Mouse (Mus musculus): ENCODE results near the gene Lrrc4. TPM values are rescaled to one million over a fixed set of nuclear protein-coding genes. Genes with fewer than 3 reads are reported as not detected.

The Lrrc4 gene
- polyA plus RNA-seq, 1 experiment: 0.32 TPM

- TF ChIP-seq CTCF (IDR thresholded peaks at IDR 0.05; ENCODE audit: control insufficient read depth, insufficient read depth, insufficient read length): no peak
- no peak for TF ChIP-seq FOSL1 (IDR thresholded peaks at IDR 0.05; ENCODE audit: insufficient read depth, low read length, poor library complexity, severe bottlenecking)
- no peak for TF ChIP-seq MYOG (IDR thresholded peaks at IDR 0.05; ENCODE audit: control insufficient read depth, extremely low read depth, insufficient read length)
- TF ChIP-seq CEBPB (IDR thresholded peaks at IDR 0.05; ENCODE audit: low read depth): no peak
- TF ChIP-seq MYOD1 (IDR thresholded peaks at IDR 0.05; ENCODE audit: control insufficient read depth, insufficient read length, low read depth): no peak
- TF ChIP-seq MAX (IDR thresholded peaks at IDR 0.05): no peak
- TF ChIP-seq USF1 (IDR thresholded peaks at IDR 0.05; ENCODE audit: low read depth): no peak
- Histone ChIP-seq H3K27me3 (ENCODE audit: control insufficient read depth, insufficient read depth, insufficient read length) (no peaks in the 10 kb centered on the region), H3ac (ENCODE audit: control insufficient read depth, insufficient read length, low read depth) (no peak overlapping the region), H3K79me2 (ENCODE audit: control insufficient read depth, insufficient read depth) (no peaks in the 10 kb centered on the region), H3K4me3 (ENCODE audit: insufficient read depth, poor library complexity, severe bottlenecking) (no peak overlapping the region), H3K36me3 (ENCODE audit: control insufficient read depth, insufficient read depth) (peaks cover 39% of the 10 kb centered on the region), H3K79me3 (ENCODE audit: low read depth) (no peaks in the 10 kb centered on the region)
These were observed 75.1 kb downstream of the Lrrc4 start for GRCm38 (mm10) chr6:28756306-28757018.

- Histone ChIP-seq H3K4me3 (ENCODE audit: insufficient read depth, poor library complexity, severe bottlenecking) (no peak overlapping the region), H3K27me3 (ENCODE audit: control insufficient read depth, insufficient read depth, insufficient read length) (no peaks in the 10 kb centered on the region), H3K79me3 (ENCODE audit: low read depth) (no peaks in the 10 kb centered on the region), H3ac (ENCODE audit: control insufficient read depth, insufficient read length, low read depth) (no peak overlapping the region), H3K79me2 (ENCODE audit: control insufficient read depth, insufficient read depth) (no peaks in the 10 kb centered on the region), H3K36me3 (ENCODE audit: control insufficient read depth, insufficient read depth) (peaks cover 51% of the 10 kb centered on the region)
- no peak for TF ChIP-seq MYOD1 (IDR thresholded peaks at IDR 0.05; ENCODE audit: control insufficient read depth, insufficient read length, low read depth)
- no peak for TF ChIP-seq MYOG (IDR thresholded peaks at IDR 0.05; ENCODE audit: control insufficient read depth, extremely low read depth, insufficient read length)
- TF ChIP-seq FOSL1 (IDR thresholded peaks at IDR 0.05; ENCODE audit: insufficient read depth, low read length, poor library complexity, severe bottlenecking): no peak
- no peak for TF ChIP-seq MAX (IDR thresholded peaks at IDR 0.05)
- TF ChIP-seq CTCF (IDR thresholded peaks at IDR 0.05; ENCODE audit: control insufficient read depth, insufficient read depth, insufficient read length): no peak
These were observed 77.2 kb downstream of the Lrrc4 start for GRCm38 (mm10) chr6:28754127-28754898.

- no peak overlapping the region for H3K4me3 ChIP-seq (ENCODE audit: insufficient read depth, poor library complexity, severe bottlenecking)
- H3K79me3 ChIP-seq (ENCODE audit: low read depth): no peaks in the 10 kb centered on the region
- H3K27me3 ChIP-seq (ENCODE audit: control insufficient read depth, insufficient read depth, insufficient read length): no peaks in the 10 kb centered on the region
- no peak for TF ChIP-seq USF1 (IDR thresholded peaks at IDR 0.05; ENCODE audit: low read depth)
- TF ChIP-seq MYOG (IDR thresholded peaks at IDR 0.05; ENCODE audit: control insufficient read depth, extremely low read depth, insufficient read length): no peak
- TF ChIP-seq FOSL1 (IDR thresholded peaks at IDR 0.05; ENCODE audit: insufficient read depth, low read length, poor library complexity, severe bottlenecking): no peak
- no peak for TF ChIP-seq MYOD1 (IDR thresholded peaks at IDR 0.05; ENCODE audit: control insufficient read depth, insufficient read length, low read depth)
- TF ChIP-seq CEBPB (IDR thresholded peaks at IDR 0.05; ENCODE audit: low read depth): no peak
- TF ChIP-seq MAX (IDR thresholded peaks at IDR 0.05): no peak
- TF ChIP-seq CTCF (IDR thresholded peaks at IDR 0.05; ENCODE audit: control insufficient read depth, insufficient read depth, insufficient read length): no peak
- no peak overlapping the region for H3ac ChIP-seq (ENCODE audit: control insufficient read depth, insufficient read length, low read depth)
- H3K79me2 ChIP-seq (ENCODE audit: control insufficient read depth, insufficient read depth): no peaks in the 10 kb centered on the region
- H3K36me3 ChIP-seq (ENCODE audit: control insufficient read depth, insufficient read depth): peaks cover 48% of the 10 kb centered on the region
These were observed 77.9 kb downstream of the Lrrc4 start for GRCm38 (mm10) chr6:28753681-28754080.

- Histone ChIP-seq H3K27me3 (ENCODE audit: control insufficient read depth, insufficient read depth, insufficient read length) (no peaks in the 10 kb centered on the region), H3ac (ENCODE audit: control insufficient read depth, insufficient read length, low read depth) (no peak overlapping the region), H3K79me2 (ENCODE audit: control insufficient read depth, insufficient read depth) (no peaks in the 10 kb centered on the region), H3K79me3 (ENCODE audit: low read depth) (no peaks in the 10 kb centered on the region), H3K4me3 (ENCODE audit: insufficient read depth, poor library complexity, severe bottlenecking) (no peak overlapping the region), H3K36me3 (ENCODE audit: control insufficient read depth, insufficient read depth) (peaks cover 48% of the 10 kb centered on the region)
- TF ChIP-seq MAX (IDR thresholded peaks at IDR 0.05) (no peak), USF1 (IDR thresholded peaks at IDR 0.05; ENCODE audit: low read depth) (no peak), MYOG (IDR thresholded peaks at IDR 0.05; ENCODE audit: control insufficient read depth, extremely low read depth, insufficient read length) (no peak), FOSL1 (IDR thresholded peaks at IDR 0.05; ENCODE audit: insufficient read depth, low read length, poor library complexity, severe bottlenecking) (no peak), MYOD1 (IDR thresholded peaks at IDR 0.05; ENCODE audit: control insufficient read depth, insufficient read length, low read depth) (no peak), CTCF (IDR thresholded peaks at IDR 0.05; ENCODE audit: control insufficient read depth, insufficient read depth, insufficient read length) (no peak), CEBPB (IDR thresholded peaks at IDR 0.05; ENCODE audit: low read depth) (no peak)
These were observed 78.3 kb downstream of the Lrrc4 start for GRCm38 (mm10) chr6:28753217-28753616.

GRCm38 (mm10) chr6:28751186-28751585, 80.4 kb downstream of the Lrrc4 start:
- no peak for TF ChIP-seq CEBPB (IDR thresholded peaks at IDR 0.05; ENCODE audit: low read depth)
- TF ChIP-seq CTCF (IDR thresholded peaks at IDR 0.05; ENCODE audit: control insufficient read depth, insufficient read depth, insufficient read length): no peak
- TF ChIP-seq FOSL1 (IDR thresholded peaks at IDR 0.05; ENCODE audit: insufficient read depth, low read length, poor library complexity, severe bottlenecking): no peak
- TF ChIP-seq MAX (IDR thresholded peaks at IDR 0.05): no peak
- no peak for TF ChIP-seq MYOD1 (IDR thresholded peaks at IDR 0.05; ENCODE audit: control insufficient read depth, insufficient read length, low read depth)
- TF ChIP-seq MYOG (IDR thresholded peaks at IDR 0.05; ENCODE audit: control insufficient read depth, extremely low read depth, insufficient read length): no peak
- no peak for TF ChIP-seq USF1 (IDR thresholded peaks at IDR 0.05; ENCODE audit: low read depth)
- no peaks in the 10 kb centered on the region for H3K27me3 ChIP-seq (ENCODE audit: control insufficient read depth, insufficient read depth, insufficient read length)
- H3ac ChIP-seq (ENCODE audit: control insufficient read depth, insufficient read length, low read depth): no peak overlapping the region
- no peaks in the 10 kb centered on the region for H3K79me2 ChIP-seq (ENCODE audit: control insufficient read depth, insufficient read depth)
- peaks cover 43% of the 10 kb centered on the region for H3K36me3 ChIP-seq (ENCODE audit: control insufficient read depth, insufficient read depth)
- H3K4me3 ChIP-seq (ENCODE audit: insufficient read depth, poor library complexity, severe bottlenecking): no peak overlapping the region
- H3K79me3 ChIP-seq (ENCODE audit: low read depth): no peaks in the 10 kb centered on the region

Measured in C2C12 (cell line).